Mouse (Mus musculus) liver, adult 2 months (tissue): ENCODE measurements around the gene Dennd6b. TPM values are rescaled to one million over a fixed set of nuclear protein-coding genes. Genes with fewer than 3 reads are reported as not detected.
A peak's percentile ranks its signal among the peaks of the same experiment; 100 is the strongest.

Experiments
- DNase-seq: peaks from one replicate; pipeline ENCODE4 v3.0.0-alpha.2; 2011; ENCODE audit warnings: low read depth, low spot score; ENCODE audit errors: extremely low read depth
- H3K27ac ChIP-seq: fragments of 200-500 bp; replicated peaks from 2 replicates; pipeline ENCODE4 v1.5.1; 2012; ENCODE audit warnings: low read depth, mild to moderate bottlenecking, control low read depth, inconsistent platforms, low read length; ENCODE audit not compliant: insufficient read depth
- H3K27me3 ChIP-seq: fragments of 200-500 bp; 2 replicates; pipeline ENCODE4 v1.6.1; 2012; ENCODE audit warnings: mild to moderate bottlenecking, moderate library complexity, low read length, inconsistent platforms; ENCODE audit not compliant: control insufficient read depth, insufficient read depth
- H3K36me3 ChIP-seq: fragments of 200-500 bp; 2 replicates; pipeline ENCODE4 v1.6.1; 2012; ENCODE audit warnings: low read length, inconsistent platforms; ENCODE audit not compliant: control insufficient read depth, insufficient read depth
- H3K4me1 ChIP-seq: fragments of 200-500 bp; 2 replicates; pipeline ENCODE4 v1.6.1; 2011; ENCODE audit warnings: low read length; ENCODE audit not compliant: control insufficient read depth, insufficient read depth
- H3K4me3 ChIP-seq: fragments of 200-500 bp; 2 replicates; pipeline ENCODE4 v1.5.1; 2011; ENCODE audit warnings: low read depth, mild to moderate bottlenecking, control low read depth, low read length, moderate library complexity; ENCODE audit not compliant: insufficient read depth
- H3K79me2 ChIP-seq: fragments of 200-500 bp; 2 replicates; pipeline ENCODE4 v1.6.1; 2012; ENCODE audit warnings: inconsistent platforms, mild to moderate bottlenecking, low read length, moderate library complexity; ENCODE audit not compliant: control insufficient read depth, insufficient read depth
- H3K9ac ChIP-seq: fragments of 200-500 bp; 2 replicates; pipeline ENCODE4 v1.6.1; 2012; ENCODE audit warnings: low read depth, mild to moderate bottlenecking, control low read depth, inconsistent platforms, low read length
- CTCF ChIP-seq: fragments of 200-500 bp; IDR thresholded peaks from 2 replicates; pipeline ENCODE4 v1.5.1; 2011; ENCODE audit warnings: low read depth, low read length, control low read depth
- POLR2A ChIP-seq: fragments of 200-500 bp; IDR thresholded peaks from 2 replicates; pipeline ENCODE4 v1.6.1; 2011; ENCODE audit warnings: low read length, control low read depth; ENCODE audit not compliant: insufficient read depth; ENCODE audit errors: extremely low read depth
- WGBS: fragments of 180-500 bp; shearing (Covaris S2); methylation state at CpG from one replicate; pipeline ENCODE4 v1.1.7; 2018; 5-methylcytosine and 5-hydroxymethylcytosine counted together
- polyA plus RNA-seq: library from polyadenylated mRNA; depleted of rRNA; stranded (reverse); fragments of >200 nt; gene quantifications from 2 replicates; pipeline ENCODE4 v1.2.3, GENCODE M21; 2012
- total RNA-seq: library from RNA; depleted of rRNA; stranded (reverse); fragments of >200 nt; gene quantifications from 2 replicates; pipeline ENCODE4 v1.2.3, GENCODE M21; 2014

Gene Dennd6b
- total and polyA plus RNA-seq, 2 experiments, result 3.4 to 10.0 TPM

DNA sequence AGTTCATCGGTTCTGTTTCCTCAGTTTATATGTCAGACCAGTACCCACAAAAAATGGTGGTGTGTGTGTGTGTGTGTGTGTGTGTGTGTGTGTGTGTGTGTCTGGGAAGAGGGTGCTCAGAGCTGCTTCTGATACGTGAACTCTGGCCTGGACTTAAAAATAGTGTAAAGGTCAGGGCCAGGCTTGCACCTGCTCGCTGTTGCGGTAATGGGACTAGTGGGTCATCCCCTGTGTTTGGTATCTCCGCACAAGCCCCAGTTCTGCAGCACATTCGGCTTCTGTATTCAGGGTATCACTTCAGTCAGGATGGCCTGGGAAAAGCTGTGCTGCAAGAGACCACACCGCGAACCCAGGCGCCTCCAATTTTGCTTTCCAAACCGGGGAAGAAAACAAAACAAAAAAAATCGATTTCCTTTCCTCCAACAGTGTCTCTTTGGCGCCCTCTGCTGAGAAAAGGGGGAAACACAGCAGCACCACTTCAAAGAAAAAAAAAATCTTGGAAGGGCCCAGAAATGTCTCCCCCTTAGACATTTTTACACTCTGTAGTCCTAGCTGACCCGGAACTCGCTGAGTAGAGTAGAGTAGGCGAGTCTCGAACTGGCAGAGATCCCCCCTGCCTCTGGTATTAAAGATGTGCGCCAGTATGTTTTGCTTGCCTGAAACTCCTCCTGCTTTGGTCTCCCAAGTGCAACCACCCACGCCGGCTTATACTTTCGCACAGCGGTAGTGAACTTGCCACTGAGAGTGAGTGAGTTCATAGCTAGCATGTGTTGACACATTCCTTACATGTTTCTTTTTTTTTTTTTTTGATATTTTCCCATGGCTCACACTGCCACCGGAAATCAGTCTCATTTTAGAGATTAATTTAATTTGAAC lies 13.8 kb upstream of the Dennd6b start:
- Histone ChIP-seq H3K36me3 (no peaks in the 10 kb centered on the region), H3K79me2 (peaks cover 9% of the 10 kb centered on the region), H3K9ac (peak overlapping the region; percentile 27), H3K27me3 (no peaks in the 10 kb centered on the region), H3K27ac (peak overlapping the region; percentile 86), H3K4me1 (peaks cover 10% of the 10 kb centered on the region), H3K4me3 (peak overlapping the region; percentile 42; the same call in 1 of the 2 replicates)
- peak; percentile 26; the same call in 1 of the 2 replicates for TF ChIP-seq CTCF
- no peak for TF ChIP-seq POLR2A
- 4% methylated on average over 22 of the region's 22 CpGs for WGBS
- DNase-seq, result peak; percentile 86

GRCm38 (mm10) chr15:89207457-89207856 lies 11.2 kb upstream of the Dennd6b start:
- 81% methylated on average over 4 of the region's 4 CpGs for WGBS
- TF ChIP-seq POLR2A (no peak), CTCF (no peak)

DNA sequence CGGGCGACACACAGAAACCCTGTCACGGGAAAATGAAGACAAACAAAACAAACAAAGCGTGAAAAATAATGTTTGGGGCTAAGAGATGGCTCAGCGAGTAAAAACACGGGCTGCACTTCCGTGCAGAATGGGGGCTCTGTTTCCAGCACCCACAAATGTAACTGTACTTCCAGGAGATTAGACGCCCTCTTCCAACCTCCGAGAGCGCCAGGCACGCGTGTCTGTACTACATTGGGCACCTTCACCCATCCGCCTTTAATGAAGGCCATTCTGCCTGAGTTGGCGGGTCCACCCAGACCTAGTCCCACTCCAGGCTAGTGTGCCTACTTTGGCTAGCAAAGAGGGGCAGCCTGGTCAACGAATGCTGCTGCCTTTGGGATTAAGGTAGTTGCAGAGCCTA lies 760 bp upstream of the Dennd6b start:
- peak overlapping the region; percentile 84; the same call in 1 of the 2 replicates for H3K4me3 ChIP-seq
- TF ChIP-seq POLR2A, result no peak
- TF ChIP-seq CTCF, result no peak
- no peaks in the 10 kb centered on the region for H3K36me3 ChIP-seq
- DNase-seq, result no peak
- H3K4me1 ChIP-seq, result peaks cover 6% of the 10 kb centered on the region; the same call in 1 of the 2 replicates
- H3K27ac ChIP-seq, result peak overlapping the region; percentile 63
- H3K9ac ChIP-seq, result peak overlapping the region; percentile 52; the same call in 1 of the 2 replicates
- 60% methylated on average over 15 of the region's 15 CpGs for WGBS
- H3K79me2 ChIP-seq, result no peaks in the 10 kb centered on the region
- no peaks in the 10 kb centered on the region for H3K27me3 ChIP-seq

More at GRCm38 (mm10) chr15:89207457-89207856, 11.2 kb upstream of the Dennd6b start:
- no peak overlapping the region for H3K4me3 ChIP-seq
- peaks cover 6% of the 10 kb centered on the region for H3K79me2 ChIP-seq
- H3K9ac ChIP-seq, result no peak overlapping the region
- no peaks in the 10 kb centered on the region for H3K36me3 ChIP-seq
- DNase-seq, result no peak
- peaks cover 3% of the 10 kb centered on the region for H3K4me1 ChIP-seq
- no peak overlapping the region for H3K27ac ChIP-seq
- H3K27me3 ChIP-seq, result no peaks in the 10 kb centered on the region

DNA sequence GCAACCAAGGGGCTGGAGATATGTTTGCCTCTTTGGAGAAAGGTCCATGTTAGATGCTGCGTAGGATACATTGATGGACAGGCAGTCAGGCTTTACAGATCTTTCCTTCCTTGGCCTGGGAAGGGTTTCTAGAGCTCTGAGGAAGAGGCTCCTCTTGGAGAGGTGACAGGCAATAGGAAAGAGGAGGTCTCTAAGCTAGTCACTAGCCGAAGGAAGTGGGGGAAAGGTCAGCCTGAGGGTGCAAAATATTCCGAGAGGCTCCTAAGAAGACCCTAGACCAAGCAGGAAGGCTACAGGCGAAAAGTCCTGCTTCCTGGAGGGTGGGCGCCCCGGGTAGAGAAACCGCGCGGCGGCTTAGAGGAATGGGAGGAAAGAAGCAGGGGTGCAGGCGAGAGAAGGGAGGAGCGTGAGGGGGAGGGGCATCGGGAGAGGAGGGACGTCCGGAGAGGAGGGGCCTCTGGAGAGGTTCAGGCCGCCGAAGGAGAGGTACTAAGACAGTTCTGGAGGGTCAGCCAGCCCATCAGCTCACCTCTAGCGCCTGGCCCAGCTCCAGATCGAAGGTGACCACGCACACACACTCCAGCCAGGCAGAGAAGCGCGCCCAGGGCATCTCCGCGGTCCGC lies 495 bp downstream of the Dennd6b start:
- H3K4me3 ChIP-seq, result peak overlapping the region; percentile 84
- TF ChIP-seq CTCF (no peak), POLR2A (peak; percentile 92)
- peak overlapping the region; percentile 93 for H3K9ac ChIP-seq
- peak; percentile 83 for DNase-seq
- no peaks in the 10 kb centered on the region for H3K36me3 ChIP-seq
- 1% methylated on average over 25 of the region's 25 CpGs for WGBS
- H3K4me1 ChIP-seq, result peaks cover 6% of the 10 kb centered on the region; the same call in 1 of the 2 replicates
- H3K27me3 ChIP-seq, result no peaks in the 10 kb centered on the region
- H3K27ac ChIP-seq, result peak overlapping the region; percentile 95
- H3K79me2 ChIP-seq, result no peaks in the 10 kb centered on the region

- DNase-seq, result no peak
- Histone ChIP-seq H3K36me3 (no peaks in the 10 kb centered on the region), H3K9ac (no peak overlapping the region), H3K4me3 (no peak overlapping the region), H3K79me2 (no peaks in the 10 kb centered on the region), H3K27ac (no peak overlapping the region), H3K4me1 (peaks cover 6% of the 10 kb centered on the region; the same call in 1 of the 2 replicates), H3K27me3 (no peaks in the 10 kb centered on the region)
- no peak for TF ChIP-seq POLR2A
- no peak for TF ChIP-seq CTCF
- 60% methylated on average over 6 of the region's 6 CpGs for WGBS
These were observed 1.0 kb downstream of the Dennd6b start for GRCm38 (mm10) chr15:89195261-89195681.
